9 mouse cellular contexts compared by ENCODE assay signal in the genomic region with DNA sequence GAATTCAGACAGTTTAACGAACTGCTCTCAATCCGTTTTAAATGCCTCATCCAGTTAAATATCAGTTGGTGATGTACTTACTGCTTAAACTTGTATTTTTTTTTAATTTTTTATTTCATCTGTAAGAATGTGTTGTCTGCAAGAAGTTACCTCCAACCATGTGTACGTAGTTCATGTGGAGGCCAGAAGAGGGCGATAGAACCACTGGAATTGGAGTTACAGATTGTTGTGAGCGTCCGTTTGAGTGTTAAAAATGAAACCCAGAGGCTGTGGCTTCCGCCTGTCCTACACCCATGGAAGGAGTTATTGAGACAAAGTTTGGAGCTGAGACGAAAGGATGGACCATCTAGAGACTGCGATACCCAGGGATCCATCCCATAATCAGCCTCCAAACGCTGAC. TPM values are rescaled to one million over a fixed set of nuclear protein-coding genes. Genes with fewer than 3 reads are reported as not detected.
DNase-seq lines count a peak whose midpoint lies in the region; ATAC-seq and TF ChIP-seq lines count a peak whose summit lies in the region.
"Had no signal": no experiment of that assay in that cellular context is flagged by ENCODE, and none has a peak within 500 bp of the region (broad histone marks: within the 10 kb centered on the region; RNA-seq: fewer than 3 reads in every experiment).

No protein-coding gene starts in this region.

- WGBS in kidney, postnatal 0 days = 74% methylated on average over 10 of the region's 10 CpGs
- WGBS in limb, embryonic 10.5 days = 73% methylated on average over 10 of the region's 10 CpGs

- no peak overlapping the region for H3K27ac ChIP-seq in kidney, postnatal 0 days
- H3K27ac ChIP-seq in limb, embryonic 10.5 days = no peak overlapping the region

- POLR2A ChIA-PET in Patski (lab: Charles Lee) = no interaction called here

- no peaks in the 10 kb centered on the region for H3K36me3 ChIP-seq in kidney, postnatal 0 days (ENCODE audit: insufficient read depth, low read length)
- H3K36me3 ChIP-seq in limb, embryonic 10.5 days = no peaks in the 10 kb centered on the region

- no peak overlapping the region for H3K4me2 ChIP-seq in kidney, postnatal 0 days (ENCODE audit: low read length)

- CTCF ChIA-PET in Patski (lab: Charles Lee) = interaction anchor here (0.7 to 2.7 kb wide), 12 partner anchors 25 to 401 kb away, joined by 3 to 26 read pairs (median 4); no protein-coding TSS in a partner anchor

- H3K9me3 ChIP-seq in kidney, postnatal 0 days (replicated peaks; ENCODE audit: low read length) = no peaks in the 10 kb centered on the region
- H3K9me3 ChIP-seq in limb, embryonic 10.5 days (replicated peaks) = no peaks in the 10 kb centered on the region

- in situ Hi-C loops in Patski (cut with MboI; ENCODE audit: low pct_unique_long_range_greater_than_20kb) = loop anchor here (5.0 to 10.0 kb wide), 3 partner anchors 74 to 402 kb away; partner anchors contain the start of gene Aldh1a7

- peak; percentile 69 for TF ChIP-seq CTCF in kidney, postnatal 0 days (IDR thresholded peaks at IDR 0.05; ENCODE audit: low read depth)
- TF ChIP-seq CTCF in Patski (IDR thresholded peaks at IDR 0.05) = peak; percentile 78

- ATAC-seq in kidney, postnatal 0 days (replicated peaks; ENCODE audit: low FRiP score, low read depth) = no peak
- ATAC-seq in Patski = peak; percentile 70
- no peak for ATAC-seq in cerebellum, adult (ENCODE audit: insufficient number of reproducible peaks, low FRiP score, low TSS enrichment)

- H3K4me1 ChIP-seq in kidney, postnatal 0 days (replicated peaks; ENCODE audit: insufficient read depth, low read length) = no peaks in the 10 kb centered on the region
- H3K4me1 ChIP-seq in limb, embryonic 10.5 days = no peaks in the 10 kb centered on the region

- H3K4me3 ChIP-seq in kidney, postnatal 0 days (replicated peaks; ENCODE audit: low read depth, low read length) = no peak overlapping the region
- no peak overlapping the region for H3K4me3 ChIP-seq in limb, embryonic 10.5 days

- peak; percentile 22 for DNase-seq in kidney, postnatal 0 days (ENCODE audit: low spot score)
- no peak for DNase-seq in kidney, postnatal 14 days
- DNase-seq in 416B (ENCODE audit: low read depth) = peak; percentile 84
- DNase-seq in Patski (ENCODE audit: low read depth, low spot score) = peak; percentile 4
- DNase-seq in limb, embryonic 10.5 days (ENCODE audit: low spot score) = peak; percentile 34
- DNase-seq in adrenal gland, postnatal 14 days = no peak
- no peak for DNase-seq in urinary bladder, postnatal 36 days (ENCODE audit: low spot score in 2 of 2)
- DNase-seq: gastrocnemius, postnatal 36 days had no signal

- no peak overlapping the region for H3K9ac ChIP-seq in kidney, postnatal 0 days (ENCODE audit: low read depth, low read length)

- no peaks in the 10 kb centered on the region for H3K27me3 ChIP-seq in kidney, postnatal 0 days (ENCODE audit: insufficient read depth, low read length)
- H3K27me3 ChIP-seq in Patski = peaks cover 38% of the 10 kb centered on the region
- no peaks in the 10 kb centered on the region for H3K27me3 ChIP-seq in limb, embryonic 10.5 days (ENCODE audit: low read depth, poor library complexity, severe bottlenecking)

RNA-seq across cellular contexts. Expression of gene Anxa1, which starts 27.5 kb away (rescaled TPM):
- polyA plus RNA-seq in kidney, postnatal 0 days (2015; fragmentation: Nextera tagmentation; extraction: Ambion mirVana) = 62.2 and 64.0 TPM in 2 replicates
- polyA plus RNA-seq in Patski (2021) = 537 TPM
- polyA plus RNA-seq in limb, embryonic 10.5 days (2016; fragmentation: Nextera tagmentation; extraction: Ambion mirVana) = 1.4 and 2.9 TPM in 2 replicates
- 20.9 and 22.8 TPM in 2 replicates for total RNA-seq in adrenal gland, postnatal 14 days (2021)

Comparison
In these comparisons a context has a peak if more than half of its experiments do, and no peak if none do; other contexts are left out.
1. DNase-seq: peak in kidney, postnatal 0 days (single experiment), 416B (single experiment), Patski (single experiment) and limb, embryonic 10.5 days (single experiment); none in kidney, postnatal 14 days (single experiment), adrenal gland, postnatal 14 days (single experiment) and urinary bladder, postnatal 36 days (0 of 2).
2. RNA of gene Anxa1, which starts 27.5 kb away (polyA plus RNA-seq): 537 TPM in Patski (single experiment) and 62.2 to 64.0 TPM in kidney, postnatal 0 days; 1.4 to 2.9 TPM in limb, embryonic 10.5 days; every median in the first group is over 10 times any median in the second.